Mouse (Mus musculus) liver, embryonic 14.5 days (tissue): ENCODE measurements at regions not wholly inside any gene's neighbourhood (a gene's known extent, or its start where the extent isn't known, plus 50 kb on each side); places are given as distances from the start of the nearest gene placed in this dataset.

Experiments used
- ATAC-seq: fragments of 200-750 bp; cut with Nextera tagmentation; 2 replicates; pipeline ENCODE4 v1.8.0; 2017; ENCODE audit warnings: moderate number of reproducible peaks, mild to moderate bottlenecking, moderate library complexity; ENCODE audit not compliant: insufficient read depth
- DNase-seq, 3 experiments: peaks; one replicate each; pipeline ENCODE4 v3.0.0-alpha.2; 2012 to 2013; ENCODE audit warnings: low read depth in 3 of 3, low spot score in 3 of 3
- H3K27ac ChIP-seq: fragments of 300-500 bp; sonication (generic); 2 replicates; pipeline ENCODE4 v1.5.1; 2014; ENCODE audit warnings: moderate library complexity, mild to moderate bottlenecking, control low read depth, inconsistent platforms
- H3K27me3 ChIP-seq: fragments of 300-500 bp; sonication (generic); 2 replicates; pipeline ENCODE4 v1.6.1; 2014; ENCODE audit warnings: mild to moderate bottlenecking, low read length, moderate library complexity; ENCODE audit not compliant: control insufficient read depth, insufficient read depth
- H3K36me3 ChIP-seq: fragments of 300-500 bp; sonication (generic); replicated peaks from 2 replicates; pipeline ENCODE4 v1.6.1; 2014; ENCODE audit warnings: low read depth; ENCODE audit not compliant: control insufficient read depth, insufficient read depth
- H3K4me1 ChIP-seq, 2 experiments: fragments of 200-500 bp in 1 of 2; fragments of 300-500 bp in 1 of 2; sonication (generic) in 1 of 2; replicated peaks; 2 replicates each; pipeline ENCODE4 v1.6.1; 2012 to 2014; ENCODE audit warnings: antibody characterized with exemption in 1 of 2, inconsistent platforms in 1 of 2, low read length in 1 of 2; ENCODE audit not compliant: control insufficient read depth in 2 of 2, insufficient read depth in 2 of 2
- H3K4me2 ChIP-seq: fragments of 300-500 bp; sonication (generic); 2 replicates; pipeline ENCODE4 v1.6.1; 2014; ENCODE audit warnings: low read depth, mild to moderate bottlenecking, control low read depth, moderate library complexity
- H3K4me3 ChIP-seq, 2 experiments: fragments of 200-500 bp in 1 of 2; fragments of 300-500 bp in 1 of 2; sonication (generic) in 1 of 2; 2 replicates each; pipeline ENCODE4 v1.5.1; 2012 to 2014; ENCODE audit warnings: low read depth in 2 of 2, low read length in 2 of 2, mild to moderate bottlenecking in 2 of 2, control low read depth in 1 of 2, inconsistent platforms in 1 of 2, moderate library complexity in 1 of 2; ENCODE audit not compliant: insufficient read depth in 1 of 2
- H3K9ac ChIP-seq: fragments of 300-500 bp; sonication (generic); replicated peaks from 2 replicates; pipeline ENCODE4 v1.6.1; 2014; ENCODE audit warnings: mild to moderate bottlenecking, control low read depth, moderate library complexity
- H3K9me3 ChIP-seq: fragments of 300-500 bp; sonication (generic); 2 replicates; pipeline ENCODE4 v1.6.1; 2016; ENCODE audit warnings: low read length, mixed read lengths; ENCODE audit not compliant: control insufficient read depth
- CTCF ChIP-seq: IDR thresholded peaks from 2 replicates; pipeline ENCODE4 v1.5.1; 2016; ENCODE audit warnings: antibody characterized with exemption, low read depth, control low read depth
- EP300 ChIP-seq: IDR thresholded peaks from 2 replicates; pipeline ENCODE4 v1.6.1; 2016; ENCODE audit warnings: antibody characterized with exemption, low read depth
- WGBS: fragments of 180-500 bp; shearing (Covaris S2); extraction: QIAGEN DNeasy Blood & Tissue Kit; methylation state at CpG from one replicate; pipeline ENCODE4 v1.1.7; 2014; ENCODE audit not compliant: insufficient replicate concordance; 5-methylcytosine and 5-hydroxymethylcytosine counted together

DNA sequence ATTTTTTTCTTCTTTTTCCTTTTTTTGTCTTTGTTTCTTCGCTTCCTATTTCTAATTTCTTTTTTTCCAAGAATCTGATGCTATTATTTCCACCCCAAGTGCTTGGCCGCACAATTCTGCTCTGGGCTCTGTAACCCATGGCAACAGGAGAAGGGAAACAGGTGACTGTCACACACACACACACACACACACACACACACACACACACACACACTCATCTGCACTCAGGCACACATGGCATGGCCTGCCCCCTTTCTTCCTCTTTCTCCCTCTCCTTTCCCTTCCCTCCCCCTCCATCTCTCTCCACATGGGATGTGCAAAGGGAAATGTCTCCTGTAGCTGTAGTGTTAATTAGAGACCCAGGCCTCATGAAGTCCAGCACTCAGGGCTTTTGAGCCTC lies 239.7 kb downstream of the Mtx2 start:
- Histone ChIP-seq H3K9ac (no peak overlapping the region), H3K27me3 (no peaks in the 10 kb centered on the region), H3K4me3 (no peak overlapping the region), H3K9me3 (no peaks in the 10 kb centered on the region), H3K4me2 (no peak overlapping the region), H3K36me3 (no peaks in the 10 kb centered on the region), H3K27ac (no peak overlapping the region), H3K4me1 (no peaks in the 10 kb centered on the region)
- no peak for ATAC-seq
- TF ChIP-seq CTCF = no peak
- no peak for TF ChIP-seq EP300
- WGBS = 41% methylated on average over 2 of the region's 2 CpGs
- DNase-seq = no peak

GRCm38 (mm10) chr2:75069321-75069720 lies 243.7 kb downstream of the Mtx2 start:
- H3K27me3 ChIP-seq = no peaks in the 10 kb centered on the region
- H3K4me3 ChIP-seq = no peak overlapping the region
- no peak overlapping the region for H3K9ac ChIP-seq
- H3K4me1 ChIP-seq = no peaks in the 10 kb centered on the region
- ATAC-seq (no peak), DNase-seq (no peak)
- no peak overlapping the region for H3K4me2 ChIP-seq
- H3K9me3 ChIP-seq = no peaks in the 10 kb centered on the region
- H3K27ac ChIP-seq = no peak overlapping the region
- TF ChIP-seq CTCF (no peak), EP300 (no peak)
- WGBS = 36% methylated on average over 2 of the region's 2 CpGs
- H3K36me3 ChIP-seq = no peaks in the 10 kb centered on the region

- ATAC-seq (no peak), DNase-seq (no peak)
- 44% methylated on average over 3 of the region's 3 CpGs for WGBS
- Histone ChIP-seq H3K4me1 (no peaks in the 10 kb centered on the region), H3K27ac (no peak overlapping the region), H3K4me3 (no peak overlapping the region), H3K36me3 (no peaks in the 10 kb centered on the region), H3K9ac (no peak overlapping the region), H3K9me3 (no peaks in the 10 kb centered on the region), H3K27me3 (no peaks in the 10 kb centered on the region), H3K4me2 (no peak overlapping the region)
- TF ChIP-seq CTCF = no peak
Measured at GRCm38 (mm10) chr2:75072021-75072420, 246.4 kb downstream of the Mtx2 start.

DNA sequence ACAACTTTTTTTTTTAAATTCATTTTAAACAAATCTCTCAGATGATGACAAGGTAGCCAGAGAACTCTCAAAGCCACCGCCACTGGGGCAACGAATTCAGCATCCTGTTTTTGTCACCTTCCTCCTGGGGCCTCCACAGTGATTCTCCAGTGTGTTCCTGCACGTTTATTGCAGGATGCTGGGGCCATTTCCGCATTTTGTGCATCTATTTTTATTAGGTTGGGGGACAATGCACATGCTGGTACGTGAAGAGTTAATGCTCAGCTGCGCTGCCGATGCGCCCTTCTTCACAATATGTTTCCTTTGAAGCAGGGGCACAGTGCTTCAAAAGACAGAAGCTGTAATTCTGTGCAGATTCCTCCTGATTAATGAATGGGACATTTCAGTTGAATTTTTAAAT lies 246.9 kb downstream of the Mtx2 start:
- Histone ChIP-seq H3K27me3 (no peaks in the 10 kb centered on the region), H3K4me2 (no peak overlapping the region), H3K9ac (no peak overlapping the region), H3K9me3 (no peaks in the 10 kb centered on the region), H3K4me1 (no peaks in the 10 kb centered on the region), H3K4me3 (no peak overlapping the region), H3K27ac (no peak overlapping the region), H3K36me3 (no peaks in the 10 kb centered on the region)
- TF ChIP-seq CTCF = no peak
- TF ChIP-seq EP300 = no peak
- ATAC-seq (no peak), DNase-seq (no peak)
- WGBS = 23% methylated on average over 8 of the region's 8 CpGs

- 50% methylated on average over 9 of the region's 9 CpGs for WGBS
- H3K9ac ChIP-seq = no peak overlapping the region
- H3K4me2 ChIP-seq = no peak overlapping the region
- TF ChIP-seq CTCF (no peak), EP300 (no peak)
- no peaks in the 10 kb centered on the region for H3K27me3 ChIP-seq
- H3K4me1 ChIP-seq = no peaks in the 10 kb centered on the region
- H3K36me3 ChIP-seq = no peaks in the 10 kb centered on the region
- DNase-seq (no peak), ATAC-seq (no peak)
- H3K9me3 ChIP-seq = no peaks in the 10 kb centered on the region
- no peak overlapping the region for H3K4me3 ChIP-seq
- no peak overlapping the region for H3K27ac ChIP-seq
Measured at GRCm38 (mm10) chr2:75073178-75073577, 247.6 kb downstream of the Mtx2 start.

GRCm38 (mm10) chr2:75087164-75087563 lies 261.6 kb downstream of the Mtx2 start:
- H3K4me1 ChIP-seq = no peaks in the 10 kb centered on the region
- H3K9ac ChIP-seq = no peak overlapping the region
- H3K36me3 ChIP-seq = no peaks in the 10 kb centered on the region
- TF ChIP-seq EP300 (no peak), CTCF (no peak)
- WGBS = 74% methylated on average over 12 of the region's 12 CpGs
- no peaks in the 10 kb centered on the region for H3K9me3 ChIP-seq
- H3K4me2 ChIP-seq = no peak overlapping the region
- H3K27me3 ChIP-seq = no peaks in the 10 kb centered on the region
- no peak overlapping the region for H3K27ac ChIP-seq
- ATAC-seq = no peak
- H3K4me3 ChIP-seq = no peak overlapping the region
- DNase-seq = no peak
